Mouse (Mus musculus) neural tube, embryonic 14.5 days (tissue): ENCODE results near the gene Itpripl1. TPM values are rescaled to one million over a fixed set of nuclear protein-coding genes. Genes with fewer than 3 reads are reported as not detected.
A peak's percentile ranks its signal among the peaks of the same experiment; 100 is the strongest.
"Not testable (repeated sequence)": the region's sequence is repeated elsewhere in the genome, so short reads cannot be mapped to it uniquely, and the experiment has no call there.

Experiments used
- ATAC-seq: fragments of 200-750 bp; cut with Nextera tagmentation; 2 replicates; pipeline ENCODE4 v1.8.0; 2017; ENCODE audit warnings: low read depth, mild to moderate bottlenecking, moderate TSS enrichment, moderate library complexity
- H3K27ac ChIP-seq: fragments of 300-500 bp; sonication (generic); 2 replicates; pipeline ENCODE4 v1.5.1; 2014; ENCODE audit warnings: low read depth, mild to moderate bottlenecking, control low read depth, low read length, moderate library complexity, mixed read lengths
- H3K27me3 ChIP-seq: fragments of 300-500 bp; sonication (generic); 2 replicates; pipeline ENCODE4 v1.6.1; 2014; ENCODE audit warnings: low read length; ENCODE audit not compliant: control insufficient read depth, insufficient read depth
- H3K36me3 ChIP-seq: fragments of 300-500 bp; sonication (generic); 2 replicates; pipeline ENCODE4 v1.6.1; 2014; ENCODE audit warnings: low read length, mixed read lengths; ENCODE audit not compliant: control insufficient read depth, insufficient read depth
- H3K4me1 ChIP-seq: fragments of 300-500 bp; sonication (generic); 2 replicates; pipeline ENCODE4 v1.6.1; 2014; ENCODE audit warnings: low read length; ENCODE audit not compliant: control insufficient read depth, insufficient read depth
- H3K4me2 ChIP-seq: fragments of 300-500 bp; sonication (generic); 2 replicates; pipeline ENCODE4 v1.6.1; 2014; ENCODE audit warnings: mild to moderate bottlenecking, low read depth, low read length, control low read depth
- H3K4me3 ChIP-seq: fragments of 300-500 bp; sonication (generic); 2 replicates; pipeline ENCODE4 v1.5.1; 2014; ENCODE audit warnings: low read depth, low read length, control low read depth, mixed read lengths
- H3K9ac ChIP-seq: fragments of 300-500 bp; sonication (generic); replicated peaks from 2 replicates; pipeline ENCODE4 v1.6.1; 2014; ENCODE audit warnings: low read depth, mild to moderate bottlenecking, control low read depth, low read length, mixed read lengths
- H3K9me3 ChIP-seq: fragments of 300-500 bp; sonication (generic); 2 replicates; pipeline ENCODE4 v1.6.1; 2016; ENCODE audit warnings: low read length; ENCODE audit not compliant: control insufficient read depth
- whole genome bisulfite sequencing: fragments of 180-500 bp; shearing (Covaris S2); extraction: QIAGEN DNeasy Blood & Tissue Kit; methylation state at CpG from one replicate; pipeline ENCODE4 v1.1.7; 2014; 5-methylcytosine and 5-hydroxymethylcytosine counted together
- polyA plus RNA-seq: library from polyadenylated mRNA; unstranded; fragments of >200 nt; fragmentation: Nextera tagmentation; extraction: Ambion mirVana; gene quantifications from 2 replicates; pipeline ENCODE4 v1.2.1, GENCODE M21; 2014

Gene Itpripl1
- polyA plus RNA-seq, 1 experiment from 2014 or later = 9.0 TPM

- Histone ChIP-seq H3K4me2 (no peak overlapping the region), H3K9ac (no peak overlapping the region), H3K27ac (no peak overlapping the region), H3K27me3 (no peaks in the 10 kb centered on the region), H3K9me3 (no peaks in the 10 kb centered on the region), H3K36me3 (no peaks in the 10 kb centered on the region), H3K4me3 (no peak overlapping the region), H3K4me1 (no peaks in the 10 kb centered on the region)
- WGBS = 97% methylated on average over 7 of the region's 7 CpGs
- ATAC-seq = no peak
These were observed 3.2 kb downstream of the Itpripl1 start for GRCm38 (mm10) chr2:127140011-127140410.

DNA sequence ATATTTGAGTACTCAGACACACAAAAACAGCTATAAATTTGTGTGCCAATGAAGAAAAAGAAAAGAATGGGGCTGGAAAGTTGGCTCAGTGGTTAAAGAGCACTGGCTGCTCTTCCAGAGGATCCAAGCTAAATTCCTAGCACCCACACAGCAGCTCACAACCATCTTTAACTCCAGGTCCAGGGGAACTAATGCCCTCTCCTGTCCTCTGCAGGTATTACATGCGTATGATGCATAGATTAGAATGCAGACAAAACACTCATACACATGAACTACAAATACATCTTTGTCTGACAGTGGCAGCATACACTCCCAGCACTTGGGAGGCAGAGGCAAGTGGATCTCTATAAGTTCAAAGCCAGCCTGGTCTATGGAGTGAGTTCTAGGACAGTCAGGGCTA is 3.6 kb downstream of the Itpripl1 start:
- Histone ChIP-seq H3K4me3 (no peak overlapping the region), H3K4me1 (no peaks in the 10 kb centered on the region; the same call in 1 of the 2 replicates), H3K9me3 (no peaks in the 10 kb centered on the region), H3K27ac (no peak overlapping the region), H3K4me2 (no peak overlapping the region), H3K27me3 (no peaks in the 10 kb centered on the region), H3K9ac (no peak overlapping the region), H3K36me3 (no peaks in the 10 kb centered on the region)
- ATAC-seq = no peak
- WGBS = 100% methylated on average over 1 of the region's 1 CpGs

GRCm38 (mm10) chr2:127139094-127139493 is 4.1 kb downstream of the Itpripl1 start:
- Histone ChIP-seq H3K9me3 (no peaks in the 10 kb centered on the region), H3K9ac (no peak overlapping the region), H3K4me1 (peaks cover 4% of the 10 kb centered on the region; the same call in 1 of the 2 replicates), H3K36me3 (no peaks in the 10 kb centered on the region), H3K27ac (no peak overlapping the region), H3K4me2 (no peak overlapping the region), H3K27me3 (no peaks in the 10 kb centered on the region), H3K4me3 (no peak overlapping the region)
- ATAC-seq = no peak
- 93% methylated on average over 8 of the region's 8 CpGs for WGBS

- WGBS = 92% methylated on average over 4 of the region's 4 CpGs
- Histone ChIP-seq H3K36me3 (no peaks in the 10 kb centered on the region), H3K4me2 (no peak overlapping the region), H3K9me3 (no peaks in the 10 kb centered on the region), H3K27me3 (no peaks in the 10 kb centered on the region), H3K27ac (no peak overlapping the region), H3K9ac (no peak overlapping the region), H3K4me3 (no peak overlapping the region), H3K4me1 (peaks cover 5% of the 10 kb centered on the region; the same call in 1 of the 2 replicates)
- ATAC-seq = no peak
These were observed 4.8 kb downstream of the Itpripl1 start for GRCm38 (mm10) chr2:127138449-127138848.

GRCm38 (mm10) chr2:127137838-127138420 is 5.3 kb downstream of the Itpripl1 start:
- no peak for ATAC-seq
- Histone ChIP-seq H3K9me3 (no peaks in the 10 kb centered on the region), H3K4me2 (no peak overlapping the region), H3K27me3 (no peaks in the 10 kb centered on the region), H3K4me3 (no peak overlapping the region), H3K9ac (no peak overlapping the region), H3K27ac (no peak overlapping the region), H3K4me1 (peaks cover 5% of the 10 kb centered on the region; the same call in 1 of the 2 replicates), H3K36me3 (no peaks in the 10 kb centered on the region)
- WGBS = 80% methylated on average over 10 of the region's 10 CpGs

DNA sequence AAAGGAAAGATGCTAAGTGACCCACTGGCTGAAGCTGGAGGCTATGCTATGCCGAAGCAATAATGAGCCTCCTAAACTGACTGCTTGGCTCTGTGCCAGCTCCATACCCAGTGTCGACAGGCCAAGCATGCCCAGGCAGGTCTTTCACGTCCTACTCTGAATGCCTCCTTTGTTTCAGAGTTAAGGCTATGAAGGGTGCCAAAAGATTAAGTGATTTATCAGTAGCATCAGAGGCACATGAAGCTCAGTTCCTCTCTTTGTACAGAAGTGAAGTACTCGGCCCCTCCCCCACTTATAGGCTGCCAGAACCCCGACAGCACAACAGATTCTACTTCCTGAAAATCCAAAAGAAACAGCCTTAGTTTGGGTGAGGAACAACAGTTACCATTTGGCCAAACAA is 6.3 kb downstream of the Itpripl1 start:
- H3K9ac ChIP-seq = no peak overlapping the region
- no peaks in the 10 kb centered on the region for H3K9me3 ChIP-seq
- peak overlapping the region; percentile 44 for H3K27ac ChIP-seq
- H3K36me3 ChIP-seq = no peaks in the 10 kb centered on the region
- no peak overlapping the region for H3K4me2 ChIP-seq
- H3K4me1 ChIP-seq = peaks cover 5% of the 10 kb centered on the region; the same call in 1 of the 2 replicates
- H3K27me3 ChIP-seq = no peaks in the 10 kb centered on the region
- WGBS = 5% methylated on average over 5 of the region's 5 CpGs
- H3K4me3 ChIP-seq = no peak overlapping the region
- peak; percentile 70; the same call in 1 of the 2 replicates for ATAC-seq

DNA sequence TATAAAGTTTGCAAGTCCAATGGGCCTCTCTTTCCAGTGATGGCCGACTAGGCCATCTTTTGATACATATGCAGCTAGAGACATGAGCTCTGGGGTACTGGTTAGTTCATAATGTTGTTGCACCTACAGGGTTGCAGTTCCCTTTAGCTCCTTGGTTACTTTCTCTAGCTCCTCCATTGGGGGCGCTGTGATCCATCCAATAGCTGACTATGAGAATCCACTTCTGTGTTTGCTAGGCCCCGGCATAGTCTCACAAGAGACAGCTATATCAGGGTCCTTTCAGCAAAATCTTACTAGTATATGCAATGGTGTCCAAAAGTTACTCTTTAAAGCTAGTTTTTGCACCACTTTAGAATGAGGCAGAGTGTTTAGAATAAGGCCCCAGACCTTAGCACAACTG is 8.0 kb downstream of the Itpripl1 start:
- WGBS = 44% methylated on average over 2 of the region's 3 CpGs
- not testable (repeated sequence) for H3K27me3 ChIP-seq, H3K27ac ChIP-seq, ATAC-seq, H3K9me3 ChIP-seq, H3K36me3 ChIP-seq, H3K4me3 ChIP-seq, H3K9ac ChIP-seq, H3K4me2 ChIP-seq, H3K4me1 ChIP-seq

DNA sequence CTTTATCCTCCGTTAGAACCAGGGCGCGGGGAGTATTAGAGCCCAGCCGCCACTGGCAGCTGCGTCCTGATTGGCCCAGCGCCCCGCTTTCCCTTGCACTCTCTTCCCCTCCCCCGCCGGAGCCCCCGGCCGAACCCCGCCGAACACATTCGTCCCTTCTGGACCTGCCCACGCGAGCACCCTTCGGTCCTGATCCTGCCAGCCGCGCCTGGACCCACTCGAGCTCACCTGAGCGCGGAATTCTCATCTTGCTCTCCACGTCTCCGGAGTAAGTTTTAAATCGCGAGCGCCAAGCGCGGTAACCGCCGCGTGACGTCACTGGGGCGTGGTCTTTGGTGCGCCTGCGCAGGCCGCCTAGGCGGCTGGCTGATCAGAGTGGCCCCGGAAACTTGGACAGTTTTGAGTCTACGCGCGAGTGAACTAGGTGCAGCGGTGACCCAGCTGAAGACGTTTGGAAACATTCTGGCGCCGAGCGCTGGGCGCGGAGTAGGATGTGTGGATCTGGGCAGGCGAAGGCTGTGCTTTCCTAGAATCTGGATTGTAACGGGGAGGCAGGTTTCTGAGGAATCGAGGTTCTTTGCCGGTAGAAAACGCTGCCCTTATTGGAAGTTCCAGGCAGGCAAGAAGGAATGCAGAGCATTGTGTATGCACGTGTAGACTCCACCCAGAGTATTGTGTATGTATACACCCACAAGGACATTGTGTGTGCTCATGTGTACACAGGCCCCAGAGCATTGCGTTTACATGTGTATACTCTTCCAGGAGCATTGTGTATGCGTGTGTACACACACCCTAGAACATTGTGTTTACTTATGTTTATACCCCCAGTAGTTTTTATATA is 9.4 kb downstream of the Itpripl1 start, which contains the start of gene Ncaph:
Ncaph (minus strand) TSS at position 334 of the 841 bp plus-strand sequence.
- Histone ChIP-seq H3K4me2 (peak within 1 kb of the TSS; percentile 60), H3K9me3 (no peaks in the 10 kb centered on the region), H3K36me3 (no peaks in the 10 kb centered on the region), H3K9ac (peak within 1 kb of the TSS; percentile 51), H3K27ac (peak within 1 kb of the TSS; percentile 69; the same call in 1 of the 2 replicates), H3K4me3 (peak within 1 kb of the TSS; percentile 68), H3K27me3 (no peaks in the 10 kb centered on the region), H3K4me1 (peaks cover 5% of the 10 kb centered on the region; the same call in 1 of the 2 replicates)
- ATAC-seq = peak; percentile 90
- under 1% methylated on average over 57 of the region's 57 CpGs for WGBS

DNA sequence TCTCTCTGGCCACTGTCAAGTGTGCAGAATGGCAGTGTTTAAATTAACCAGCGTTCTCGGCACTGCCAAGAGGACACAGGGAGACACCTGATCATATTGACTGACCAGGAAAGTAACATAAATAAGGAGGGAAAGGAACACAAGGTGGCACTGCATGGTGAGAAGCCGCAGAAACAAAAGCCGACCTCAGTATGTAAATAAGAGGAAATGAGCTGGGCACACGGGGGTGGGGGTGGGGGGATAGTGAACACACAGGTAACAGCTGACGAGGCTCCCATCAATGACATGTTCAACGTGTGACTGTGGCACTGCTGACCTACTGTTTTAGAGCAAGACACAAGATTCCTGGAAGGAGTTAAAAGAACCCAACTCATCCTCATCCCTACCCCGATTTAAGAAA is 11.9 kb downstream of the Itpripl1 start:
- Histone ChIP-seq H3K36me3 (no peaks in the 10 kb centered on the region), H3K9me3 (no peaks in the 10 kb centered on the region), H3K4me2 (no peak overlapping the region), H3K4me1 (peaks cover 5% of the 10 kb centered on the region; the same call in 1 of the 2 replicates), H3K9ac (no peak overlapping the region), H3K27me3 (no peaks in the 10 kb centered on the region), H3K27ac (no peak overlapping the region), H3K4me3 (no peak overlapping the region)
- ATAC-seq = no peak
- 77% methylated on average over 8 of the region's 8 CpGs for WGBS
